Mouse (Mus musculus) forebrain, embryonic 10.5 days (tissue): ENCODE results near the gene Syt3. TPM values are rescaled to one million over a fixed set of nuclear protein-coding genes. Genes with fewer than 3 reads are reported as not detected.

ENCODE experiments used
- DNase-seq: peaks from one replicate; pipeline ENCODE4 v3.0.0-alpha.2; 2017; ENCODE audit warnings: low spot score; ENCODE audit errors: extremely low spot score
- H3K27ac ChIP-seq: fragments of 300-500 bp; sonication (generic); 2 replicates; pipeline ENCODE4 v1.5.1; 2016; ENCODE audit warnings: mild to moderate bottlenecking
- H3K27me3 ChIP-seq: fragments of 300-500 bp; sonication (generic); 2 replicates; pipeline ENCODE4 v1.6.1; 2016; ENCODE audit warnings: mild to moderate bottlenecking; ENCODE audit not compliant: poor library complexity, severe bottlenecking
- H3K36me3 ChIP-seq: fragments of 300-500 bp; sonication (generic); replicated peaks from 2 replicates; pipeline ENCODE4 v1.6.1; 2016; ENCODE audit warnings: mild to moderate bottlenecking, moderate library complexity
- H3K4me1 ChIP-seq: fragments of 300-500 bp; sonication (generic); 2 replicates; pipeline ENCODE4 v1.6.1; 2016
- H3K4me3 ChIP-seq: fragments of 300-500 bp; sonication (generic); 2 replicates; pipeline ENCODE4 v1.5.1; 2016; ENCODE audit warnings: mild to moderate bottlenecking, moderate library complexity
- H3K9me3 ChIP-seq: fragments of 300-500 bp; sonication (generic); 2 replicates; pipeline ENCODE4 v1.6.1; 2016; ENCODE audit warnings: mild to moderate bottlenecking, moderate library complexity
- WGBS: fragments of 180-500 bp; shearing (Covaris S2); methylation state at CpG from one replicate; pipeline ENCODE4 v1.1.7; 2016; 5-methylcytosine and 5-hydroxymethylcytosine counted together
- polyA plus RNA-seq: library from polyadenylated mRNA; unstranded; fragments of >200 nt; fragmentation: Nextera tagmentation; extraction: Ambion mirVana; gene quantifications from 2 replicates; pipeline ENCODE4 v1.2.1, GENCODE M21; 2016

Gene Syt3
- polyA plus RNA-seq, 1 experiment from 2014 or later, result 3.2 TPM

GRCm38 (mm10) chr7:44350957-44351711 is 32.8 kb upstream of the Syt3 start:
- Histone ChIP-seq H3K27ac (peak overlapping the region; percentile 61; the same call in 1 of the 2 replicates), H3K36me3 (no peaks in the 10 kb centered on the region), H3K9me3 (no peaks in the 10 kb centered on the region), H3K27me3 (peaks cover 88% of the 10 kb centered on the region), H3K4me1 (peaks cover 67% of the 10 kb centered on the region), H3K4me3 (peak overlapping the region; percentile 47)
- WGBS, result 4% methylated on average over 25 of the region's 25 CpGs
- peak; percentile 88 for DNase-seq

GRCm38 (mm10) chr7:44351881-44352749 is 31.8 kb upstream of the Syt3 start:
- Histone ChIP-seq H3K4me1 (peaks cover 77% of the 10 kb centered on the region), H3K27ac (peak overlapping the region; percentile 4; the same call in 1 of the 2 replicates)
- 3% methylated on average over 71 of the region's 71 CpGs for WGBS

GRCm38 (mm10) chr7:44352750-44353600 is 30.9 kb upstream of the Syt3 start:
- no peaks in the 10 kb centered on the region for H3K9me3 ChIP-seq

More at GRCm38 (mm10) chr7:44351881-44352749, 31.8 kb upstream of the Syt3 start:
- Histone ChIP-seq H3K36me3 (no peaks in the 10 kb centered on the region), H3K4me3 (peak overlapping the region; percentile 47), H3K27me3 (peaks cover 94% of the 10 kb centered on the region), H3K9me3 (no peaks in the 10 kb centered on the region)
- DNase-seq, result no peak

GRCm38 (mm10) chr7:44353601-44354340 is 30.1 kb upstream of the Syt3 start:
- under 1% methylated on average over 35 of the region's 35 CpGs for WGBS
- peak; percentile 53 for DNase-seq
- H3K4me3 ChIP-seq, result peak overlapping the region; percentile 47

More at GRCm38 (mm10) chr7:44352750-44353600, 30.9 kb upstream of the Syt3 start:
- peak; percentile 31 for DNase-seq
- Histone ChIP-seq H3K4me1 (peaks cover 85% of the 10 kb centered on the region), H3K27me3 (peaks cover 100% of the 10 kb centered on the region), H3K36me3 (no peaks in the 10 kb centered on the region), H3K27ac (peak overlapping the region; percentile 4; the same call in 1 of the 2 replicates), H3K4me3 (peak overlapping the region; percentile 47)
- WGBS, result 2% methylated on average over 71 of the region's 71 CpGs

GRCm38 (mm10) chr7:44355411-44355810 is 28.5 kb upstream of the Syt3 start:
- Histone ChIP-seq H3K36me3 (no peaks in the 10 kb centered on the region), H3K27ac (no peak overlapping the region), H3K9me3 (no peaks in the 10 kb centered on the region), H3K27me3 (peaks cover 94% of the 10 kb centered on the region), H3K4me3 (no peak overlapping the region), H3K4me1 (peaks cover 96% of the 10 kb centered on the region)
- no peak for DNase-seq
- 73% methylated on average over 6 of the region's 6 CpGs for WGBS

More at GRCm38 (mm10) chr7:44353601-44354340, 30.1 kb upstream of the Syt3 start:
- no peaks in the 10 kb centered on the region for H3K36me3 ChIP-seq
- peaks cover 92% of the 10 kb centered on the region for H3K4me1 ChIP-seq
- H3K9me3 ChIP-seq, result no peaks in the 10 kb centered on the region
- peaks cover 98% of the 10 kb centered on the region for H3K27me3 ChIP-seq
- 0 out of 2 replicates have a peak overlapping the region, but pooled peaks have one; percentile 4 for H3K27ac ChIP-seq

GRCm38 (mm10) chr7:44356590-44357481 is 27.1 kb upstream of the Syt3 start:
- no peaks in the 10 kb centered on the region for H3K9me3 ChIP-seq
- H3K4me3 ChIP-seq, result peak overlapping the region; percentile 47
- H3K36me3 ChIP-seq, result no peaks in the 10 kb centered on the region
- H3K27ac ChIP-seq, result peak overlapping the region; percentile 81
- peaks cover 94% of the 10 kb centered on the region for H3K27me3 ChIP-seq
- peak; percentile 58 for DNase-seq
- 3% methylated on average over 35 of the region's 35 CpGs for WGBS
- H3K4me1 ChIP-seq, result peaks cover 89% of the 10 kb centered on the region

GRCm38 (mm10) chr7:44357531-44357930 is 26.4 kb upstream of the Syt3 start:
- H3K27ac ChIP-seq, result peak overlapping the region; percentile 81
- no peaks in the 10 kb centered on the region for H3K36me3 ChIP-seq
- peaks cover 94% of the 10 kb centered on the region for H3K27me3 ChIP-seq
- no peak for DNase-seq
- peaks cover 82% of the 10 kb centered on the region for H3K4me1 ChIP-seq
- WGBS, result 10% methylated on average over 10 of the region's 10 CpGs
- peak overlapping the region; percentile 47 for H3K4me3 ChIP-seq
- H3K9me3 ChIP-seq, result no peaks in the 10 kb centered on the region

- DNase-seq, result peak; percentile 34
- peaks cover 77% of the 10 kb centered on the region for H3K4me1 ChIP-seq
- no peaks in the 10 kb centered on the region for H3K36me3 ChIP-seq
- H3K4me3 ChIP-seq, result peak overlapping the region; percentile 47
- WGBS, result 11% methylated on average over 5 of the region's 5 CpGs
- H3K27me3 ChIP-seq, result peaks cover 94% of the 10 kb centered on the region
- no peaks in the 10 kb centered on the region for H3K9me3 ChIP-seq
- peak overlapping the region; percentile 68 for H3K27ac ChIP-seq
These were observed 25.9 kb upstream of the Syt3 start for GRCm38 (mm10) chr7:44358012-44358411.

- 1% methylated on average over 22 of the region's 26 CpGs for WGBS
- peaks cover 91% of the 10 kb centered on the region for H3K27me3 ChIP-seq
These were observed 24.8 kb upstream of the Syt3 start for GRCm38 (mm10) chr7:44358886-44359654.

GRCm38 (mm10) chr7:44359908-44360672 is 23.8 kb upstream of the Syt3 start:
- under 1% methylated on average over 54 of the region's 54 CpGs for whole genome bisulfite sequencing

More at GRCm38 (mm10) chr7:44358886-44359654, 24.8 kb upstream of the Syt3 start:
- peak overlapping the region; percentile 88 for H3K27ac ChIP-seq
- peak overlapping the region; percentile 64 for H3K4me3 ChIP-seq
- no peaks in the 10 kb centered on the region for H3K36me3 ChIP-seq
- no peaks in the 10 kb centered on the region for H3K9me3 ChIP-seq
- DNase-seq, result peak; percentile 66
- H3K4me1 ChIP-seq, result peaks cover 66% of the 10 kb centered on the region

More at GRCm38 (mm10) chr7:44359908-44360672, 23.8 kb upstream of the Syt3 start:
- Histone ChIP-seq H3K27me3 (peaks cover 80% of the 10 kb centered on the region), H3K36me3 (no peaks in the 10 kb centered on the region), H3K27ac (peak overlapping the region; percentile 88), H3K9me3 (no peaks in the 10 kb centered on the region), H3K4me3 (peak overlapping the region; percentile 64), H3K4me1 (peaks cover 57% of the 10 kb centered on the region)
- peak; percentile 96 for DNase-seq
